ENCODE assay signal across 8 mouse cellular contexts in the genomic region with DNA sequence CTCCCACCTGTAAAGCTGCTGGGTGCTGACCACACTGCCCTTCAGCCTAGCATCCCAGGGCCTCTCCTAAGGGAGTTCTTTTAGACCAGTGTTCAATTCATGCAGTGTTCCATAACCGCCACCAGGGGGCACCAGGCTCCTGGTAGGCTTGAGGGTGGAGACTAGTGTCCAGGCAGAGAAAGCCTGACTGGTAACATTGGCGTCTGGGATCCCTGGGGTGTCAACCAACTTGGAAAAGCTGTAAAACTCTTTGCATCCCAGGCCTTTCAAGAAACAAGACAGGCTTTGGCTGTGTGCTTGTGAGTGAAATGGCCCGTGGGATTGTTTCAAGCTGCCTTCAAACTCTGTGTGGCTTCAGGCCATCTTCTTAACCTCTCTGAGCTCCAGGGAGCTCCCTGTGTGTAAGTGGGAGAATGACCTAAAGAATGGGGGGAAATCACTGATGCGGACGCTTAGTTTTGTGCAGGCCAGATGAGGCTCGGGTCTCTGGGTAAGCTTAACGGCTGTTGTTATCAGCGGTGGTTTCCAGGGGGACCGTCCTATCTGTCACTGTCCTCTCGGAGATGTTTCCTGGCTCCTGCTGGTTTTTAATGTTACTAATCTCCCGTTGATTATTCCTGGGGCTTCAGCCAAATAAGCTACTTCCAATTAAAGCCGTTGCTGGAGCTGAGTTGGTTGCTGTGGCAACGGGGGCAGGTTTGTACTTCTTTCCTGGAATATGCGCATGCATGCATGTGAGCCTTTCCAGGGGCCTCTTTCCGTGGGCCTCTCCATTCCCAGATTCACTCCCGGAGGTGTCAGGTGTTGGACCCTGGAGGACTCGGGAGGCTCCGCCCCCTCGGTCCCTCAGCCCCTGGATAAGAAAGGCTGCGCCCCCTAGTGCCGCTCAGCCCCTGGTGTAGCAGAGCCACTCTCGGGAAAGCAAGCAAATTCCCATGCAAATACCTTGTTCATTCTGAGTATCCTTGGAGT.
A peak's percentile ranks its signal among the peaks of the same experiment; 100 is the strongest.
DNase-seq lines count a peak whose midpoint lies in the region; ATAC-seq and TF ChIP-seq lines count a peak whose summit lies in the region.

No protein-coding gene starts in this region.

- WGBS in forebrain, embryonic 12.5 days = 4% methylated on average over 22 of the region's 22 CpGs
- WGBS in large intestine, adult 2 months = 8% methylated on average over 22 of the region's 22 CpGs
- 11% methylated on average over 22 of the region's 22 CpGs for WGBS in liver, postnatal 0 days (ENCODE audit: insufficient replicate concordance)
- 2% methylated on average over 22 of the region's 22 CpGs for WGBS in olfactory bulb, adult 2 months

- intact Hi-C loops in heart, postnatal 36 days (cut with DNase I) = loop anchor here (5.0 kb wide), 1 partner anchor 1317 kb away; no protein-coding TSS in a partner anchor

- ATAC-seq in G1E (ENCODE audit: extremely low read depth, insufficient number of reproducible peaks, low FRiP score, poor library complexity, severe bottlenecking) = no peak
- peak; percentile 85 for ATAC-seq in forebrain, embryonic 12.5 days (ENCODE audit: low FRiP score)
- ATAC-seq in liver, postnatal 0 days = no peak

- TF ChIP-seq CTCF in G1E (IDR thresholded peaks at IDR 0.05; ENCODE audit: low read depth, low read length) = peak; percentile 12; the same call in 1 of the 2 replicates
- TF ChIP-seq CTCF in liver, postnatal 0 days (IDR thresholded peaks at IDR 0.05; ENCODE audit: low read depth) = peak; percentile 87
- peak; percentile 71 for TF ChIP-seq CTCF in olfactory bulb, adult 2 months (IDR thresholded peaks at IDR 0.05; ENCODE audit: insufficient read depth, low read depth, low read length)

- DNase-seq in G1E (ENCODE audit: low spot score) = no peak
- peak; percentile 31 for DNase-seq in c-Kit-positive CD71-negative TER-119-negative erythroid progenitor cells, embryonic 14.5 days (ENCODE audit: low read depth)
- DNase-seq in heart, postnatal 36 days = peak; percentile 48 to 58
- peak; percentile 21 for DNase-seq in large intestine, adult 2 months (ENCODE audit: low read depth, low spot score)
- DNase-seq in liver, postnatal 0 days = peak; percentile 61
- peak; percentile 46 for DNase-seq in urinary bladder, postnatal 14 days (ENCODE audit: low spot score)

- no peak overlapping the region for H3K9ac ChIP-seq in forebrain, embryonic 12.5 days
- no peak overlapping the region for H3K9ac ChIP-seq in liver, postnatal 0 days (replicated peaks)

- no peaks in the 10 kb centered on the region for H3K4me1 ChIP-seq in G1E (ENCODE audit: insufficient read depth, low read depth, low read length)
- H3K4me1 ChIP-seq in forebrain, embryonic 12.5 days = peaks cover 36% of the 10 kb centered on the region
- no peaks in the 10 kb centered on the region for H3K4me1 ChIP-seq in liver, postnatal 0 days (ENCODE audit: insufficient read depth)
- H3K4me1 ChIP-seq in olfactory bulb, adult 2 months (ENCODE audit: control insufficient read depth, insufficient read depth, low read length) = peaks cover 46% of the 10 kb centered on the region

- no peak for TF ChIP-seq POLR2A in olfactory bulb, adult 2 months (IDR thresholded peaks at IDR 0.05; ENCODE audit: insufficient read depth, low read depth, low read length)

- H3K27me3 ChIP-seq in G1E (ENCODE audit: insufficient read depth, low read length) = no peaks in the 10 kb centered on the region
- H3K27me3 ChIP-seq in forebrain, embryonic 12.5 days = peaks cover 32% of the 10 kb centered on the region
- H3K27me3 ChIP-seq in liver, postnatal 0 days (ENCODE audit: insufficient read depth, low read length) = no peaks in the 10 kb centered on the region

- no peaks in the 10 kb centered on the region for H3K36me3 ChIP-seq in G1E (replicated peaks)
- no peaks in the 10 kb centered on the region for H3K36me3 ChIP-seq in forebrain, embryonic 12.5 days (replicated peaks)
- no peaks in the 10 kb centered on the region for H3K36me3 ChIP-seq in liver, postnatal 0 days (replicated peaks; ENCODE audit: insufficient read depth, low read length)

- H3K4me3 ChIP-seq in G1E (ENCODE audit: low read depth, low read length) = no peak overlapping the region
- H3K4me3 ChIP-seq in forebrain, embryonic 12.5 days (replicated peaks) = peak overlapping the region; percentile 7; the same call in 1 of the 2 replicates
- H3K4me3 ChIP-seq in liver, postnatal 0 days (ENCODE audit: low read depth, low read length) = no peak overlapping the region
- 0 out of 2 replicates have a peak overlapping the region, but pooled peaks have one; percentile 5 for H3K4me3 ChIP-seq in olfactory bulb, adult 2 months (ENCODE audit: insufficient read depth, low read depth, low read length)

- peaks cover 89% of the 10 kb centered on the region for H3K9me3 ChIP-seq in G1E (replicated peaks)
- H3K9me3 ChIP-seq in forebrain, embryonic 12.5 days = no peaks in the 10 kb centered on the region
- no peaks in the 10 kb centered on the region for H3K9me3 ChIP-seq in liver, postnatal 0 days (ENCODE audit: low read length)

- peak overlapping the region; percentile 26 for H3K4me2 ChIP-seq in forebrain, embryonic 12.5 days
- no peak overlapping the region for H3K4me2 ChIP-seq in liver, postnatal 0 days (ENCODE audit: low read depth, low read length)

- no peak for TF ChIP-seq EP300 in liver, postnatal 0 days (IDR thresholded peaks at IDR 0.05; ENCODE audit: low read depth)

- peak overlapping the region; percentile 82 for H3K27ac ChIP-seq in forebrain, embryonic 12.5 days
- no peak overlapping the region for H3K27ac ChIP-seq in liver, postnatal 0 days (ENCODE audit: low read depth)
- peak overlapping the region; percentile 66 for H3K27ac ChIP-seq in olfactory bulb, adult 2 months (ENCODE audit: insufficient read depth, low read depth, low read length)

Comparison
In these comparisons a context has a peak if more than half of its experiments do, and no peak if none do; other contexts are left out.
1. H3K4me3 ChIP-seq: peak in forebrain, embryonic 12.5 days (single experiment) and olfactory bulb, adult 2 months (single experiment); none in G1E (single experiment) and liver, postnatal 0 days (single experiment).
2. CTCF ChIP-seq: peak in every context shown above with its lines; median percentile 87 in liver, postnatal 0 days; 71 in olfactory bulb, adult 2 months; 12 in G1E.